Mouse (Mus musculus): ENCODE measurements around the gene Proser2. TPM values are rescaled to one million over a fixed set of nuclear protein-coding genes. Genes with fewer than 3 reads are reported as not detected.

Gene Proser2
- total RNA-seq, 2 experiments from 2014 or later: 3.1 to 4.5 TPM

Other genes starting within 250 kb of the Proser2 start
- gene Sec61a2, start 234.8 kb downstream of the Proser2 start, total RNA-seq (2021): 100 to 1,000 TPM; 116 to 123 TPM
- gene Dhtkd1, start 187.4 kb downstream of the Proser2 start, total RNA-seq (2021): 1 to 10 TPM; 6.6 to 8.6 TPM
- 10 to 100 TPM; 22.4 to 25.0 TPM for gene Upf2, start 178.7 kb downstream of the Proser2 start, total RNA-seq (2021)
- gene Echdc3, start 82.8 kb upstream of the Proser2 start, total RNA-seq (2021): under 1 TPM; 0.37 to 0.70 TPM
- 10 to 100 TPM; 26.2 to 27.2 TPM for gene Usp6nl, start 192.5 kb upstream of the Proser2 start, total RNA-seq (2021)

All from left cerebral cortex, postnatal 14 days (tissue).